Mouse (Mus musculus): Measurements from ENCODE around the gene Tmem196.

The Tmem196 gene

DNA sequence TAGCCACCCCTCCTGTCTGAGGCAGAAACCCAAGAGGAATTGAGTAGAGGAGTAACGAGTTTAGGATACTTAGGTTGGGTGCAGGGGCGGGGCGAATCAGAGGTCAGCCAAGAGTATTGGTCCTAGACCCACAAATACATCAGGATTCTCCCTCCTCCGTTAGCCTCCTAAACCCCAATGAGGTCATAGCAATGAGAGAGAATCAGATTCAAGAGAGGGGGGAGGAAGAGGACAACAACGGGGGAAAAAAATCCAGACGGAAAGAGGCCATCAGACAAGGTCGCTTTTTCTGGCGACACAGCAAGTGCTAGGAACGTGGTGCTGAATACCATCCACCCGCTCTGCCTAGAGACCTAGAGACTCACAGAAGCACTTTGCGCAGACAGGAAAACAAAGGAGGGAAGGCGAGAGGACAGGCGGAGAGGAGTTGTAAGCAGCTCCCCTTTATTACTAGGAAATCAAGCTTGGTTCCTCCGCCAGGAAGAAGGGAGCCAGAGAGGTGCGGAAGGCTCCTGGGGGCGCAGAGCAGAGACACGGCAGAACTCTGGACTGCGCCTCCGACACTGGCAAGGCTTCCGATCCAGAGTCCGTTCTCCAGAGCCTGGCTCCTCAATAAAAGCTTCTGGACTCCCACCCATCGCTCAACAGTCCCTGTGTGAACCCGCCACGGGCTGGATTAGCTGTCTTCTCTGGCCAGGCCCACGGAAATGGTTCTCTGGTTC lies at the start of gene Tmem196:
Tmem196 (plus strand) TSS at position 234 of the 722 bp plus-strand sequence.
- no peak for DNase-seq

DNA sequence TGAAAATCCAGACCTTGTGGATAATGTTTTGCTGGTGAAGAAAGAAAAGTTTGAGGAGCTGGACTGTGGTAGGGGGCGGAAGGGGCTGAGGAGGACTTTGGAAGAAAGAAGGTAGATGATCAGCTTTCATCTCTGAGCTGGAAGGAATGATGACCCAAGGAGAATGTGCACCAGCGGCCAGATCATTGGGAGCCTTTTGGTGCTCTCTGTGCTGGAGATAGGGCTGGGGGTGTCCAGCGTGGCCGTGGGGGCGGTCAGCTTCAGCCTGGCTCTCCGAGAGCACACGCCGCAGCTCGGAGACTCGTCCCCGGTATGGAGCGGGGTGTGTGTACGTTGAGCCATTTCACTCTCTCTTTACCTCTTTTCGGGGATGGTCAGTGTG lies 680 bp downstream of the Tmem196 start:
- DNase-seq, result no peak

DNA sequence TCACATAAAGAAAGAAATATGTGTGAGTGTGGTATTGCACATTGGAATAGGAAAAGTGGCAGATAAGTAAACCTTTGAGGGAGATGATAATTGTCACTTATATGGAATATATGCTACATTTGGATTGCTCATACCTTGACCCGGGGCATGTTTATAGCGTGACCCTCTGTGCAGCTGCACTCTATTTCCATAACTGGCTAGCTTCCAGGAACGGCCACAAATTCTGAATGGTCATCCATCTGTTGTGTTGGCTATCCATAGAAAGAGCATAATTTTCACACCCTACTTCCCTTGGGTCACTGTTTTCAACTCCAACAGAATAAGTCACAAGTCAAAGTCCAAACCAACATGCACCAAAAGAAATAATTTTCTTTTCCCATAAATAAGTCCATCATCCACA lies 11.4 kb downstream of the Tmem196 start:
- DNase-seq, result no peak

DNA sequence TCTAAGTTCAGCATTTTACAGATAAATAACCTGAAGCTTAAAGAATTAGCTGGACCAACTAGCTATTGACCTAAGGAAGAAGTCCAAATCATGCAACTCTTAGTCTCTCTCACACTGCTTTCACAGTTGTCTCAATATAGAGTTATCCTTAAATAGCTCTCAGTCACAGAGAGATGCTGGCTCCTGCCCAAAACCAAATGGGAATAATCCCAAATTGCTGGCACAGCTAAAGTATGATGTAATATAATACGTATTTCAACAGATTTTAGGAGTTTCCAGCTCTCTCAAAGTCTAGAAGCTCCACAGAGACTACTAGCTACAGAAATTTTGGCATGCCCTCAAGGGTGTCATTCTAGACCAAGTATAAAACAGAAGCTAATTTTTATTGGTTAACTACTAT lies 15.1 kb downstream of the Tmem196 start:
- DNase-seq, result peak; percentile 12

DNA sequence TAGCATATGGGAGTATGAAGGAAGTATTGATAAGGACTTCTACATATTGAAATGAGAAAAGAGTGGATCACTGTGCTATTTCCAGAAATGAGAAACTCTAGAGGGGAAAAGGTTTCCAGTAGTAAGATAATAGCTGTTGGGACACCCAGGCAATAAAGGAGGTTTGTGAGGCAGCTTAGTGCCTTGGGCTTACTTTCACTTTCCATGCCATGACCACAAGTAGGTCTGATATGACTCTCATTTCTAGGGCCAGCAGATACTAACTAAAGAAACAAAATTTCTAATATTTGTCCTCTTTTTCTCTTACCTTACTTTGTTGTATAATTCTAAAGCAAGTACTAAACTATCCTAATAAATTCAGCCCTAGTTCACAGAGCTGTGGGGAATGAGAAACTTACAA lies 19.8 kb downstream of the Tmem196 start:
- no peak for DNase-seq

DNA sequence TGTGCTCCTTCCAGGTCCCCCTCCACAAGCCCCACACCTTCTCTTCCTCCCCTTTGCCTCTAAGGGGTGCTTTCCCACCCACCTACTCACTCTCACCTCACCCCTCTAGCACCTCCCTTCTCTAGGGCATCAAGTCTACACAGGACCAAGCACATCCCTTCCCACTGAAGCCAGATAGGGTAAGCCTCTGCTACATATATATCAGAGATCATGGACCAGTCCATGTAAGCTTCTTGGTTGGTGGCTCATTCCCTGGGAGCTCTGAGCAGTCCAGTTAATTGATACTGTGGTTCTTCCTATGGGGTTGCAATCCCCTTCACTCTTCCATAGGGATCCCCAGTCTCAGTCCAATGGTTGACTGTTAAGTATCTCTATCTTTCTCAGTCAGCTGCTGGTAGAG lies 24.4 kb downstream of the Tmem196 start:
- DNase-seq, result no peak

DNA sequence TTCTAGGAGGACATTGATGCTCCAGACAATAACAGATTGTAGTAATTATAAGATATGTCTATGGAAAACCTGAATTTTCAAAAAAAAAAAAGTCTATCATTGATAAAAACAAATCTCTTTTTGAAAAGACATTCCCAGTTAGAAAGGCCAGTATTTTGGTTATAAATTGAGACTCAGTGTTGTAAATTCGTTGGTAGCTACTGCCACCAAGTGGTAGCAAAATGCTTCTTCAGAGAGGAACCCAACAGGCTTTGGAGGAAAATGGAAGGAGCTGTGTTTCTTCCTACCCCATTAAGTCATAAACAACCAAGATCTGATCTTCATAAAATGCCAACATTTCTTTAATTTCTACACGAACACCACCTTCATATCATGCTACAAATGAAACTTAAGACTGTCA lies 36.1 kb downstream of the Tmem196 start:
- DNase-seq, result peak; percentile 33

DNA sequence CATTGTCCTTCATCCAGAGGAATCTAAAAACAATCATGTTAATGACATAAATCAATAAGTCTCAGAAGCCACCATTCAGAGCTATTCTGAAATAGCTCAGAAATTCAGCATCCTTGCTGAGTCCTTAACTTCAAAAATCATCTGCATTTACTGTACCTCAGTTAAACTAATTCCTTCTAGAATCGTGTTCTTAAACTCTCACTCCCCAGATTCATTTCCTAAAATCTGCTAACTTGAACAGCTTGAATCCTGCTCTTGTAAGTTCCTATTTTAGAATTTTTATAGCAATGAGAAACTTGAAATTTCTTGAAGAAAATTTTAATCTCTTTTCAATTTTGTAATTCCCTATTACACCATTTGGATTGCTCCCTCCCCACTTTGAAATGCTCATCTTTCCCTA lies 52.6 kb downstream of the Tmem196 start:
- no peak for DNase-seq

DNA sequence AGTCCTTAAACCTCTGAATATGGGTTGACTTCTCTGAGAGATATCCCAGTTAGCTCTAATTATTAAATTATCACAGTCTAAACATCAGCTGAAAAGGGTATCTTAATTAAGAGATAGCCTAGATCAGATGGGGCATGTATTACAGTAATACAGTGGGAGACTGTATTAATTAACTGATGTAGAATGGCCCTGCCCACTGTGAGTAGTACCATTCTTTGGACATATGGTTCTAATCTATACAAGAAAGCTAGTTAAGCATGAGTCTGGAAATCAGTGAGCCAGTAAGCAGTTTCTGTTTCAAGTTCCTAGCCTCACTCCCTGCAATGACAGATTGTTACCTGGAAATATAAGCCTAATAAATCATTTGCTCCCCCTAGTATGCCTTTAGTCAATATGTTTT lies 58.7 kb downstream of the Tmem196 start:
- DNase-seq, result no peak

DNA sequence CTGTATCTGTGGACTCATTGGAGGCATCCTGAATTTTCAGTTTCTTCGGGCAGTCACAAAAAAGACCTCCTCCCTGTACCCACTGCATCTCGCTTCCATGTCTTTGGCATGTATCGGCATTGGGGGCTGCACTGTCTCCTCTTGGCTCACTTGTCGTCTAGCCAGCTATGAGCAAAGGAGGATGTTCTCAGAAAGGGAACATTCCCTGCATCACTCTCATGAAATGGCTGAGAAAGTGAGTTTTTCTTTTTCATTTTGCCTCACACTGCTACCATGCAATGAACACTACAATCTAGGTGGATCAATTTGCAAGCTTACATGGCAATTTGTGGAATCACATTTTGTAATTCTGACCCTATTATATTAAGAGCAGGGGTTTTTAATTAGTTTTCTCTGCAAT lies 69.1 kb downstream of the Tmem196 start:
- no peak for DNase-seq

DNA sequence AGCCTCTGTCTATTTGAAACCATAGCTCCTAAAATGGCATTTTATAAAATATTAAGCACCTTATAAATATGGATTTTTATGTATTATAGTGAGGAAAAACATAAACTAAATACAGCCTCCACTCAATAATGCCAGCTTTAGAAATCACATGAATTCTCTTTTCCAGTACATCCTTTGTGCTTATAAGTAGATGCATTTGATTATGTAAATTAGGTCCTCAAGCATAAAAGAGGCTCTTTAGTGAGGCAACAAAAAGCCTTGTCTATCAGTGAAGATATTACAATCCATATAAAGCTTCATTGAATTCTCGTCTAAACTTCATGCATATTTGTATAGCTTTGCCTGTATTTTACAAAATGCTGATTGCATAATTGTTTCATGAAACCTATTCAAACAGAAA lies 69.6 kb downstream of the Tmem196 start:
- no peak for DNase-seq

DNA sequence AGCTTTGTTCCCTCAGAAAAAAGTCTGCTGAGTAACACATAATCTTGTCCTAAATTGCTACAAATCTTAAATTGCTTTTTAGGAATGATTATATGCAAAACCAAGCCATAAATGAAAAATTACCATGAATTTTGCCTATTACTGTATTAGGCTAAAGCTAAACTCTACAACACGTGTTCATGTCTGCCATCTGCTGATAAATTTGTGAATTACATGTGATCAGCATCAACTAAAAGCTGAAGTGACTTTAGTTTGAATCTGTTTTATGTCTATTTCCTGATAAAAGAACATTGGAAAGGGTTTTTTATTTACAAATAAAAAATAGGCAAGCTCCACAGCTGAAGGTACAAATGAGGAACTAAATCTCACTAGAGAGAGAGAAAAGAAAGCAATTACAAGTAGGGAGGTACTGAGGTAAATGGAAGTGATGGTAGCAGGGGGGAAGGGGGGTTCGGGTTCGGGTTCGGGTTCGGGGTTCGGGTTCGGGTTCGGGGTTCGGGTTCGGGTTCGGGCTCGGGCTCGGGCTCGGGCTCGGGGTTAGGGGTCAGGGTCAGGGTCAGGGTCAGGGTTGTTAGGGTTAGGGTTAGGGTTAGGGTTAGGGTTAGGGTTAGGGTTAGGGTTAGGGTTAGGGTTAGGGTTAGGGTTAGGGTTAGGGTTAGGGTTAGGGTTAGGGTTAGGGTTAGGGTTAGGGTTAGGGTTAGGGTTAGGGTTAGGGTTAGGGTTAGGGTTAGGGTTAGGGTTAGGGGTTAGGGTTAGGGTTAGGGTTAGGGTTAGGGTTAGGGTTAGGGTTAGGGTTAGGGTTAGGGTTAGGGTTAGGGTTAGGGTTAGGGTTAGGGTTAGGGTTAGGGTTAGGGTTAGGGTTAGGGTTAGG lies 82.7 kb downstream of the Tmem196 start:
- peak; percentile 60 for DNase-seq
